ENCODE assay signal across 8 mouse cellular contexts in the genomic region with DNA sequence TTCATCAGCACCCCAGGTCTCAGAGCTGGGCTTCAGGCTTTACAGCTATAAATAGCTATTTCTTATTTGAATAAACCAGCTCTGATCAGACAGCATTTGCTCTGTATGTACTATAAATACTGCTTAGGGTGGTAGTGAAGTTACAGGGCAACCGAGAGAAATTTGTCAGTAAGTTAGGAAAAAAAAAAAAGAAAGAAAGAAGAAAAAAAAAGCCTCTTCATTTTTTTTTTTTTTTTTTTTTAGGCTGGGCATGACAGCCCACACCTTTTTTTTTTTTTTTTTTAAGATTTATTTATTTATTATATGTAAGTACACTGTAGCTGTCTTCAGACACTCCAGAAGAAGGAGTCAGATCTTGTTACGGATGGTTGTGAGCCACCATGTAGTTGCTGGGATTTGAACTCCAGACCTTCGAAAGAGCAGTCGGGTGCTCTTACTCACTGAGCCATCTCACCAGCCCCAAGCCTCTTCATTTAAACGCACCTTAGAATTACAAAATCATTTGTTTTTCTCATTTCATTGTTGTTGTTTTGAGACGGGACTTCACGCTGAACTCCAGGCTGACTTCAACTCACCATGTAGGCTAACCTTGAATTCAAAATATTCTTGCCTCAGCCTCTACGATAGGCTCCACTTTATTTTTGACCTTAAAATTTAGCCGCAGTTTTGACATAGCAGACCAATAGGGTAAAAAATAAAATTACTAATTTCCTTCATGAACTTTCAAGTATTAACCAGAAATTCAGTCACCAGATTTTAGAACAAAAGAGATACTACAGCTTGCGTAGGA. TPM values are rescaled to one million over a fixed set of nuclear protein-coding genes. Genes with fewer than 3 reads are reported as not detected.
DNase-seq lines count a peak whose midpoint lies in the region; ATAC-seq lines count a peak whose summit lies in the region.

No protein-coding gene starts in this region.

- H3K4me2 ChIP-seq in heart, embryonic 14.5 days (ENCODE audit: low read length): peak overlapping the region; percentile 74
- H3K4me2 ChIP-seq in midbrain, embryonic 11.5 days: peak overlapping the region; percentile 61; the same call in 1 of the 2 replicates

- intact Hi-C loops in heart, postnatal 25 days (cut with DNase I): no loop called here
- intact Hi-C loops in gastrocnemius, postnatal 36 days (cut with DNase I): no loop called here

- no peaks in the 10 kb centered on the region for H3K27me3 ChIP-seq in heart, embryonic 14.5 days (ENCODE audit: control insufficient read depth, insufficient read depth, low read length)
- no peaks in the 10 kb centered on the region for H3K27me3 ChIP-seq in midbrain, embryonic 11.5 days (ENCODE audit: control insufficient read depth, insufficient read depth, low read length)

- H3K9ac ChIP-seq in heart, embryonic 14.5 days (ENCODE audit: low read length): peak overlapping the region; percentile 44
- peak overlapping the region; percentile 49; the same call in 1 of the 2 replicates for H3K9ac ChIP-seq in midbrain, embryonic 11.5 days (ENCODE audit: low read length)

- H3K36me3 ChIP-seq in heart, embryonic 14.5 days (ENCODE audit: control insufficient read depth, insufficient read depth, low read length): peaks cover 8% of the 10 kb centered on the region; the same call in 1 of the 2 replicates
- H3K36me3 ChIP-seq in midbrain, embryonic 11.5 days (ENCODE audit: control insufficient read depth, insufficient read depth, low read length): no peaks in the 10 kb centered on the region

- H3K27ac ChIP-seq in heart, embryonic 14.5 days (replicated peaks in 1 of 2; ENCODE audit: control insufficient read depth in 1 of 2, insufficient read depth in 1 of 2, low read depth in 2 of 2, low read length in 2 of 2): no peak overlapping the region
- no peak overlapping the region for H3K27ac ChIP-seq in midbrain, embryonic 11.5 days (ENCODE audit: low read depth, low read length)

- WGBS in heart, embryonic 14.5 days: 26% methylated on average over 10 of the region's 10 CpGs
- 33% methylated on average over 10 of the region's 10 CpGs for WGBS in midbrain, embryonic 11.5 days

- peak overlapping the region; percentile 19 to 63; a peak in 3 of 4 replicates for H3K4me3 ChIP-seq in heart, embryonic 14.5 days (ENCODE audit: control insufficient read depth in 1 of 2, insufficient read depth in 1 of 2, low read depth in 1 of 2, low read length in 2 of 2)
- peak overlapping the region; percentile 25; the same call in 1 of the 2 replicates for H3K4me3 ChIP-seq in midbrain, embryonic 11.5 days (ENCODE audit: low read depth, low read length)

- H3K9me3 ChIP-seq in heart, embryonic 14.5 days (ENCODE audit: control insufficient read depth, low read length): no peaks in the 10 kb centered on the region
- H3K9me3 ChIP-seq in midbrain, embryonic 11.5 days (ENCODE audit: control insufficient read depth, low read length): no peaks in the 10 kb centered on the region

- ATAC-seq in heart, embryonic 14.5 days (ENCODE audit: insufficient number of reproducible peaks, insufficient read depth, low FRiP score, low read depth): no peak
- peak; percentile 25; the same call in 1 of the 2 replicates for ATAC-seq in midbrain, embryonic 11.5 days (ENCODE audit: low FRiP score)
- ATAC-seq in activated CD4-positive, CD25-positive, alpha-beta regulatory T cell, adult 4 months: no peak

- no peak for DNase-seq in heart, postnatal 25 days (ENCODE audit: low spot score)
- peak; percentile 20 for DNase-seq in adipocyte (ENCODE audit: low spot score)
- DNase-seq in forelimb bud, embryonic 11.5 days (ENCODE audit: low read depth, low spot score): peak; percentile 5
- peak; percentile 94 for DNase-seq in midbrain, embryonic 11.5 days (ENCODE audit: low spot score, missing footprints)
- DNase-seq in urinary bladder, postnatal 10 days (ENCODE audit: low spot score): no peak
- no peak for DNase-seq in gastrocnemius, postnatal 36 days

- H3K4me1 ChIP-seq in heart, embryonic 14.5 days (ENCODE audit: control insufficient read depth in 2 of 2, insufficient read depth in 2 of 2, low read length in 2 of 2): peaks cover 0 to 14% of the 10 kb centered on the region in 2 experiments; a peak in 2 of 4 replicates
- H3K4me1 ChIP-seq in midbrain, embryonic 11.5 days (ENCODE audit: control insufficient read depth, insufficient read depth, low read length): peaks cover 4% of the 10 kb centered on the region; the same call in 1 of the 2 replicates

RNA-seq across cellular contexts. Expression of a gene that starts 0.7 kb away (rescaled TPM):
- polyA plus RNA-seq in heart, embryonic 14.5 days (2014; fragmentation: Nextera tagmentation; extraction: Ambion mirVana): 5.7 and 6.3 TPM in 2 replicates
- total RNA-seq in heart, postnatal 25 days (2021): 1 to 10 TPM; 8.2 to 9.7 TPM
- 3.2 and 3.8 TPM in 2 replicates for polyA plus RNA-seq in midbrain, embryonic 11.5 days (2014; fragmentation: Nextera tagmentation; extraction: Ambion mirVana)
- polyA plus RNA-seq in activated CD4-positive, CD25-positive, alpha-beta regulatory T cell, adult 4 months (2017; shearing (Covaris generic)): under 1 TPM; 0.60 to 0.62 TPM
- total RNA-seq in gastrocnemius, postnatal 36 days (2021): 1 to 10 TPM; 3.6 to 3.9 TPM

RNA-seq across cellular contexts. Expression of a gene that starts 19.0 kb away (rescaled TPM):
- 22.0 and 22.9 TPM in 2 replicates for polyA plus RNA-seq in heart, embryonic 14.5 days (2014; fragmentation: Nextera tagmentation; extraction: Ambion mirVana)
- total RNA-seq in heart, postnatal 25 days (2021): 10 to 100 TPM; 14.6 to 15.3 TPM
- 31.8 and 35.9 TPM in 2 replicates for polyA plus RNA-seq in midbrain, embryonic 11.5 days (2014; fragmentation: Nextera tagmentation; extraction: Ambion mirVana)
- 10 to 100 TPM; 30.7 to 32.2 TPM for polyA plus RNA-seq in activated CD4-positive, CD25-positive, alpha-beta regulatory T cell, adult 4 months (2017; shearing (Covaris generic))
- 10 to 100 TPM; 10.3 to 11.0 TPM for total RNA-seq in gastrocnemius, postnatal 36 days (2021)

RNA-seq across cellular contexts. Expression of a gene that starts 19.1 kb away (rescaled TPM):
- polyA plus RNA-seq in heart, embryonic 14.5 days (2014; fragmentation: Nextera tagmentation; extraction: Ambion mirVana): 19.7 and 21.9 TPM in 2 replicates
- 1 to 10 TPM; 8.6 to 9.3 TPM for total RNA-seq in heart, postnatal 25 days (2021)
- polyA plus RNA-seq in midbrain, embryonic 11.5 days (2014; fragmentation: Nextera tagmentation; extraction: Ambion mirVana): 39.3 and 42.5 TPM in 2 replicates
- polyA plus RNA-seq in activated CD4-positive, CD25-positive, alpha-beta regulatory T cell, adult 4 months (2017; shearing (Covaris generic)): 10 to 100 TPM; 18.1 to 19.6 TPM
- total RNA-seq in gastrocnemius, postnatal 36 days (2021): 1 to 10 TPM; 5.0 to 7.2 TPM

Comparison
In these comparisons a context has a peak if more than half of its experiments do, and no peak if none do; other contexts are left out.
1. DNase-seq: peak in adipocyte (single experiment), forelimb bud, embryonic 11.5 days (single experiment) and midbrain, embryonic 11.5 days (single experiment); none in heart, postnatal 25 days (single experiment), urinary bladder, postnatal 10 days (single experiment) and gastrocnemius, postnatal 36 days (0 of 2).